Mouse (Mus musculus): ENCODE results near the gene Gm3448. TPM values are rescaled to one million over a fixed set of nuclear protein-coding genes. Genes with fewer than 3 reads are reported as not detected.

Gm3448 gene
- polyA plus RNA-seq, 1 experiment: 6.4 TPM

DNA sequence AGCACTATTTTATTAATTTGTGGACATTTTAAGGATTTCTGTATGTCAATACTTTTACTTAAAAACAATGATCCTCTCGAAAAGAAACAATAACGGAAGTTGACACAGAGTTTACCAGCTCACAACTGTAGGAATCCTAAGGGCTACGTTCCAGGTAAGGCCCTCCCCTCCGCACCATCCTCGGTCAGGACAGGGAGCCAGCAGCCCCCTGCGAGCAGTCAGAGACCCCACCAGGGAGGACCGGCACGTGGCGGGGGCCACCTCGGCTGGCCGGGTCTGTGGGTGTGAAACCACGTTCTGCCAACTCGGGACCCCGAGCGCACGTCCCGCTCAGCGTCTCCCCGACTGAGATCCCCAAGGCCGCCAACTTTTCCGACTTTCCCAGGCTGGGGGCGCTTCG lies 80.8 kb downstream of the Gm3448 start:
- under 1% methylated on average over 23 of the region's 23 CpGs for WGBS
- H3K27ac ChIP-seq (ENCODE audit: control insufficient read depth, insufficient read depth, low read depth, low read length, poor library complexity): peak overlapping the region; percentile 88
- peak overlapping the region; percentile 98 for H3K4me3 ChIP-seq (replicated peaks; ENCODE audit: control insufficient read depth, low read depth, low read length)
- H3K4me1 ChIP-seq (ENCODE audit: control insufficient read depth, insufficient read depth, low read length): no peaks in the 10 kb centered on the region; the same call in 1 of the 2 replicates
- TF ChIP-seq POLR2A (IDR thresholded peaks at IDR 0.05; ENCODE audit: borderline replicate concordance, control insufficient read depth, low read depth, low read length) (no peak), CTCF (IDR thresholded peaks at IDR 0.05; ENCODE audit: control insufficient read depth, insufficient read depth, low read length) (no peak)

DNA sequence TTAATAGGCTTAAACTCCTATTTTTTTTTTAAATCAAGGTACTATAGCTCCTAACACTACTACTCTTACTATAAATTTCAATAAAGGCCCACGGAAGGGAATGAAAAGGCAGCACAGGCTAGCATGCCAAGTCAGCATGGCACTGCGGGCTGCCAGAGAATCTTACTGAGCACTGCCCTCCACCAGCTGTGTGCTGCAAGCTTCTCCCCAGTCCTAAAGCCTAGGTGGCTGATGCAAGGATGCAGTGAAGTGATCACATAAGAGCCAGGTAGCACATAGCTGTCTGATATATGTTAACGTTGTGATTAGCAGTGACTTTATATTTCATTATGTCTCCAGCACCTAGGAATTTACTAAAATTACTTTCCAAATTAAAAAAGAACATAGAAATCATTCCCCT lies 81.4 kb downstream of the Gm3448 start:
- TF ChIP-seq CTCF (IDR thresholded peaks at IDR 0.05; ENCODE audit: control insufficient read depth, insufficient read depth, low read length) (no peak), POLR2A (IDR thresholded peaks at IDR 0.05; ENCODE audit: borderline replicate concordance, control insufficient read depth, low read depth, low read length) (no peak)
- peak overlapping the region; percentile 98 for H3K4me3 ChIP-seq (replicated peaks; ENCODE audit: control insufficient read depth, low read depth, low read length)
- WGBS: 19% methylated on average over 3 of the region's 3 CpGs
- H3K27ac ChIP-seq (ENCODE audit: control insufficient read depth, insufficient read depth, low read depth, low read length, poor library complexity): no peak overlapping the region
- no peaks in the 10 kb centered on the region; the same call in 1 of the 2 replicates for H3K4me1 ChIP-seq (ENCODE audit: control insufficient read depth, insufficient read depth, low read length)

DNA sequence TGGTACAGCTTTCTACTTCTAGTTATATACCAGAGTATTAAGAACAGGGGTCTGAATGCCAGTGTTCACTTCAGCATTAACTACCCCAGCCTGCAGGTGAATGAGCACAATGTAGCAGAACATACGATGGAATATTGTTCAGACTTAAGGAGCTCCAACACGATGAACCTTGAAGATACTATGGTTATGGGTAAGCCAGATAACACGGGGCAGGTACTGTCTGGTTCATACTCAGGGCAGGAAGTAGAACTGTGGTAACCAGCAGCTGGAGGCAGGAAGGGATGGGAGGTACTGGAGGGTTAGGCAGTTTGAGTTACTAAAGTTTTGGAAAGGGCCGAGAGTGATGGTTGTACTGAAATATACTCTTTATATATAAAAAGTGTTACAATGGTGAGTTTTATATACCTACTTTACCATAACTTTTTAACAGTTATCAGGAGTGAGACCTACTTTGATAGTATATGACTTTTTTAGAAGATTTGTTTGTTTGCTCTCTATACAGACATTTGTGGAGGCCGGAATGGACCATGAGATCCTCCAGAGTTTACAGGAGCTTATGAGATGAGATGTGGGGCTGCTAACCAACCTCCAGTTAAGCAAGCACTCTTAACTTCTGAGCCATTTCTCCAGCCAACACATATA lies 82.5 kb downstream of the Gm3448 start:
- Histone ChIP-seq H3K27ac (ENCODE audit: control insufficient read depth, insufficient read depth, low read depth, low read length, poor library complexity) (no peak overlapping the region), H3K4me1 (ENCODE audit: control insufficient read depth, insufficient read depth, low read length) (no peaks in the 10 kb centered on the region; the same call in 1 of the 2 replicates), H3K4me3 (replicated peaks; ENCODE audit: control insufficient read depth, low read depth, low read length) (no peak overlapping the region)
- 49% methylated on average over 5 of the region's 5 CpGs for WGBS
- TF ChIP-seq CTCF (IDR thresholded peaks at IDR 0.05; ENCODE audit: control insufficient read depth, insufficient read depth, low read length): no peak
- no peak for TF ChIP-seq POLR2A (IDR thresholded peaks at IDR 0.05; ENCODE audit: borderline replicate concordance, control insufficient read depth, low read depth, low read length)

DNA sequence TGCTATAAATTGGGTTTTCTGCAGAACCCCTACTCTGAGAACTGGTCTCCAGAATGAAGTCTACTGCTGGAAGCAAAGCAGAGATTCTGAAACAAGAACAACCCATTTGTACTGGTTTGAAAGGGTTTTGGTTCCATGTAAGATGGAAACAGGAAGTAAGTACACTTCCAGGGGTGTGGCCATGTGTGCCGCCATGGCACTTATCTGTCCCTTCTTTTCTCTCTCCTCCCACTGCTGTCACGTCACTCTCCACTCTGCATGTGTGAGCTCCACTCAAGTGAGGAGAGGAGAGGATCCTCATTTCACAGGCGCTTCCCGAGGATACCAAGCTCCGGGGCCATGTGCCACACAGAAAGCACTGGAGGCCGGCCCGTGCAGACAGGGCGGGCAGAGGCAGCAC lies 87.9 kb downstream of the Gm3448 start:
- H3K4me3 ChIP-seq (replicated peaks; ENCODE audit: control insufficient read depth, low read depth, low read length): no peak overlapping the region
- H3K4me1 ChIP-seq (ENCODE audit: control insufficient read depth, insufficient read depth, low read length): no peaks in the 10 kb centered on the region
- 78% methylated on average over 8 of the region's 8 CpGs for WGBS
- no peak overlapping the region for H3K27ac ChIP-seq (ENCODE audit: control insufficient read depth, insufficient read depth, low read depth, low read length, poor library complexity)
- TF ChIP-seq CTCF (IDR thresholded peaks at IDR 0.05; ENCODE audit: control insufficient read depth, insufficient read depth, low read length) (no peak), POLR2A (IDR thresholded peaks at IDR 0.05; ENCODE audit: borderline replicate concordance, control insufficient read depth, low read depth, low read length) (no peak)

DNA sequence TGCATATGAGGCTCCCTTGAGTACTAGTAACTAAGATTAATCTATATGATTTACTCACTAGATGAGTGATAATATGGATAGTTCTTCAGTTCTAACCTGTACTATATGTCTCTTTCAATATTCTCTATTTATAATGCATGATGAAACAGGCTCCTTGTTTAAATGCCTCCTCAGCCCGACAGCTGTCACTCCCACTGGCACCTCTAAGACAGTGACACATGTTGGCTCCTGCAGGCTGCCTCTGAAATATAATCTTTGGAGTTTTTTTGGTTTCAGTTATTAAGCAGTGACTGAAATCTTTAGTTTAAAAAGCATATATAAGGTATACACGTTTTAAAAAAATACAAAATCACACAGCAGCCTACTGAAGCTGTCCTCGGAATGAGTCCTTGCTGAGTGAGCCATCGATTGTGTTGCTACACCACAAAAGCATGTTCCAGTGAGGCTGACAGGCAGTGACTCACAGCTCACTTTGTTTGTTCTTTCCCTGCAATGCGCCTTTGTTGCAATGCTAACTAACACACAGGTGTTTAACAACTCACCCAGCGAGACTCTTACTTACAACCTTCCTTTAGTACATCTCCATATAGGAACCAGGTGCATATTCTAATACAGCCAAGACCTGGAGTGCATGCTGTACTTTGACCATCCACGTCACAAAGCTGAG lies 92.0 kb downstream of the Gm3448 start:
- no peak overlapping the region for H3K4me3 ChIP-seq (replicated peaks; ENCODE audit: control insufficient read depth, low read depth, low read length)
- 88% methylated on average over 7 of the region's 7 CpGs for WGBS
- no peaks in the 10 kb centered on the region; the same call in 1 of the 2 replicates for H3K4me1 ChIP-seq (ENCODE audit: control insufficient read depth, insufficient read depth, low read length)
- H3K27ac ChIP-seq (ENCODE audit: control insufficient read depth, insufficient read depth, low read depth, low read length, poor library complexity): no peak overlapping the region
- TF ChIP-seq POLR2A (IDR thresholded peaks at IDR 0.05; ENCODE audit: borderline replicate concordance, control insufficient read depth, low read depth, low read length) (no peak), CTCF (IDR thresholded peaks at IDR 0.05; ENCODE audit: control insufficient read depth, insufficient read depth, low read length) (no peak)

Other genes with a start within 250 kb of the Gm3448 start
- 3.9 TPM in 1 of 2 replicates, not detected in the other for gene Wdr27, start 98.4 kb downstream of the Gm3448 start, polyA plus RNA-seq (2011; ENCODE audit: insufficient read depth, insufficient read length, low replicate concordance, missing spikeins)
- gene 1600012H06Rik, start 98.4 kb downstream of the Gm3448 start, polyA plus RNA-seq (2011; ENCODE audit: insufficient read depth, insufficient read length, low replicate concordance, missing spikeins): 3.6 and 7.7 TPM in 2 replicates
- gene Phf10, start 80.3 kb downstream of the Gm3448 start, polyA plus RNA-seq (2011; ENCODE audit: insufficient read depth, insufficient read length, low replicate concordance, missing spikeins): 61.6 and 84.2 TPM in 2 replicates
- gene 9030025P20Rik, start 63.1 kb downstream of the Gm3448 start, polyA plus RNA-seq (2011; ENCODE audit: insufficient read depth, insufficient read length, low replicate concordance, missing spikeins): 10.2 and 16.6 TPM in 2 replicates
- not detected in 2 replicates for gene Gm3417, start 62.7 kb downstream of the Gm3448 start, polyA plus RNA-seq (2011; ENCODE audit: insufficient read depth, insufficient read length, low replicate concordance, missing spikeins)
- 3.2 and 16.4 TPM in 2 replicates for gene Gm3435, start 31.4 kb downstream of the Gm3448 start, polyA plus RNA-seq (2011; ENCODE audit: insufficient read depth, insufficient read length, low replicate concordance, missing spikeins)
- gene Ermard, start 329 bp downstream of the Gm3448 start, polyA plus RNA-seq (2011; ENCODE audit: insufficient read depth, insufficient read length, low replicate concordance, missing spikeins): 40.5 and 47.5 TPM in 2 replicates
- gene Tcte3, start within 50 bp of the Gm3448 start, polyA plus RNA-seq (2011; ENCODE audit: insufficient read depth, insufficient read length, low replicate concordance, missing spikeins): 8.4 TPM in 1 of 2 replicates, not detected in the other